Mouse (Mus musculus) CH12.LX (cell line): Measurements from ENCODE around the gene Vtn. TPM values are rescaled to one million over a fixed set of nuclear protein-coding genes. Genes with fewer than 3 reads are reported as not detected.
A peak's percentile ranks its signal among the peaks of the same experiment; 100 is the strongest.

Experiments used
- DNase-seq: peaks from one replicate; pipeline ENCODE4 v3.0.0-alpha.2; 2013; ENCODE audit errors: extremely low read depth
- H3K27ac ChIP-seq: 2 replicates; pipeline ENCODE4 v1.5.1; 2012; ENCODE audit warnings: low read depth, mild to moderate bottlenecking, control low read depth, moderate library complexity; ENCODE audit not compliant: insufficient read depth
- H3K27me3 ChIP-seq: replicated peaks from 2 replicates; pipeline ENCODE3; 2012; ENCODE audit warnings: inconsistent platforms
- H3K36me3 ChIP-seq, 2 experiments: replicated peaks in 1 of 2; 2 replicates each; pipeline versions ENCODE3 to v1.6.1; 2012; ENCODE audit warnings: inconsistent platforms in 1 of 2, low read length in 1 of 2, mild to moderate bottlenecking in 1 of 2, mixed read lengths in 1 of 2, moderate library complexity in 1 of 2; ENCODE audit not compliant: control insufficient read depth in 1 of 2, insufficient read depth in 1 of 2
- H3K4me1 ChIP-seq, 2 experiments: 2 replicates each; pipeline ENCODE4 v1.6.1; 2012; ENCODE audit warnings: inconsistent platforms in 1 of 2, moderate library complexity in 1 of 2; ENCODE audit not compliant: insufficient read depth in 2 of 2, control insufficient read depth in 1 of 2
- H3K4me2 ChIP-seq: 2 replicates; pipeline ENCODE4 v1.6.1; 2012; ENCODE audit warnings: low read depth, mild to moderate bottlenecking, control low read depth; ENCODE audit not compliant: poor library complexity, insufficient read depth, severe bottlenecking
- H3K4me3 ChIP-seq, 3 experiments: fragments of 150-350 bp in 1 of 3; sonication (generic) in 1 of 3; replicated peaks in 1 of 3; 2 replicates each; pipeline versions ENCODE3 to v1.5.1; 2011 to 2012; ENCODE audit warnings: low read depth in 2 of 3, low read length in 2 of 3, mild to moderate bottlenecking in 2 of 3, moderate library complexity in 2 of 3, control low read depth in 1 of 3, improper control_type of control experiment in 1 of 3, inconsistent platforms in 1 of 3, mixed read lengths in 1 of 3; ENCODE audit not compliant: poor library complexity in 1 of 3
- H3K79me2 ChIP-seq: replicated peaks from 2 replicates; pipeline ENCODE4 v1.6.1; 2012; ENCODE audit warnings: mild to moderate bottlenecking, moderate library complexity; ENCODE audit not compliant: control insufficient read depth, poor library complexity, insufficient read depth, severe bottlenecking; ENCODE audit errors: extremely low read depth
- H3K9ac ChIP-seq: 2 replicates; pipeline ENCODE4 v1.6.1; 2012; ENCODE audit warnings: low read depth, mild to moderate bottlenecking, control low read depth, moderate library complexity; ENCODE audit not compliant: insufficient read depth
- H3K9me3 ChIP-seq: replicated peaks from 2 replicates; pipeline ENCODE3; 2012; ENCODE audit warnings: low read length, inconsistent platforms, mixed read lengths
- E2F4 ChIP-seq: IDR thresholded peaks from 2 replicates; pipeline ENCODE4 v1.6.1; 2011; ENCODE audit warnings: low read depth, low read length, improper control_type of control experiment; ENCODE audit not compliant: insufficient replicate concordance
- ELF1 ChIP-seq: IDR thresholded peaks from 2 replicates; pipeline ENCODE4 v1.6.1; 2014; ENCODE audit warnings: low read depth, mild to moderate bottlenecking, inconsistent platforms, low read length, improper control_type of control experiment
- ETS1 ChIP-seq: conservative IDR thresholded peaks from 2 replicates; pipeline ENCODE4 v1.6.1; 2012; ENCODE audit warnings: low read depth, mild to moderate bottlenecking, inconsistent platforms, low read length, improper control_type of control experiment, moderate library complexity
- HCFC1 ChIP-seq: IDR thresholded peaks from 2 replicates; pipeline ENCODE4 v1.6.1; 2012; ENCODE audit warnings: low read depth, mild to moderate bottlenecking, inconsistent platforms, low read length, improper control_type of control experiment
- JUN ChIP-seq: IDR thresholded peaks from 2 replicates; pipeline ENCODE4 v1.6.1; 2011; ENCODE audit warnings: low read depth, mild to moderate bottlenecking, low read length, improper control_type of control experiment, moderate library complexity; ENCODE audit not compliant: insufficient read depth
- KAT2A ChIP-seq: IDR thresholded peaks from 2 replicates; pipeline ENCODE4 v1.6.1; 2012; ENCODE audit warnings: low read length, improper control_type of control experiment, inconsistent platforms; ENCODE audit not compliant: insufficient replicate concordance
- MAFK ChIP-seq: IDR thresholded peaks from 2 replicates; pipeline ENCODE4 v1.6.1; 2011; ENCODE audit warnings: low read length, improper control_type of control experiment; ENCODE audit not compliant: insufficient replicate concordance
- MAX ChIP-seq: IDR thresholded peaks from 2 replicates; pipeline ENCODE4 v1.6.1; 2011; ENCODE audit warnings: low read length, improper control_type of control experiment
- MXI1 ChIP-seq: IDR thresholded peaks from 2 replicates; pipeline ENCODE4 v1.6.1; 2011; ENCODE audit warnings: mild to moderate bottlenecking, low read depth, low read length, improper control_type of control experiment
- MYC ChIP-seq: IDR thresholded peaks from 2 replicates; pipeline ENCODE4 v1.6.1; 2011; ENCODE audit warnings: low read depth, mild to moderate bottlenecking, improper control_type of control experiment, low read length
- NELFE ChIP-seq: IDR thresholded peaks from 2 replicates; pipeline ENCODE4 v1.6.1; 2011; ENCODE audit warnings: low read depth, low read length, improper control_type of control experiment
- PAX5 ChIP-seq: IDR thresholded peaks from 2 replicates; pipeline ENCODE4 v1.6.1; 2012; ENCODE audit warnings: low read length, inconsistent platforms, mixed read lengths
- POLR2AphosphoS2 ChIP-seq: IDR thresholded peaks from 2 replicates; pipeline ENCODE4 v1.6.1; 2011; ENCODE audit warnings: low read depth, low read length, improper control_type of control experiment
- RAD21 ChIP-seq: IDR thresholded peaks from 2 replicates; pipeline ENCODE4 v1.6.1; 2011; ENCODE audit warnings: low read depth, mild to moderate bottlenecking, low read length, improper control_type of control experiment, moderate library complexity
- RCOR1 ChIP-seq: conservative IDR thresholded peaks from 2 replicates; pipeline ENCODE4 v1.6.1; 2012; ENCODE audit warnings: low read depth, mild to moderate bottlenecking, inconsistent platforms, low read length, improper control_type of control experiment
- SIN3A ChIP-seq: IDR thresholded peaks from 2 replicates; pipeline ENCODE4 v1.6.1; 2012; ENCODE audit warnings: low read length, improper control_type of control experiment, inconsistent platforms
- SMC3 ChIP-seq: IDR thresholded peaks from 2 replicates; pipeline ENCODE4 v1.6.1; 2011; ENCODE audit warnings: low read depth, low read length, improper control_type of control experiment
- TCF12 ChIP-seq: IDR thresholded peaks from 2 replicates; pipeline ENCODE4 v1.6.1; 2014; ENCODE audit warnings: low read depth, mild to moderate bottlenecking, inconsistent platforms, low read length, improper control_type of control experiment
- USF2 ChIP-seq: conservative IDR thresholded peaks from 2 replicates; pipeline ENCODE4 v1.6.1; 2011; ENCODE audit warnings: low read depth, low read length, improper control_type of control experiment
- ZC3H11A ChIP-seq: IDR thresholded peaks from 2 replicates; pipeline ENCODE4 v1.6.1; 2012; ENCODE audit warnings: low read depth, mild to moderate bottlenecking, inconsistent platforms, low read length, improper control_type of control experiment
- ZMIZ1 ChIP-seq: IDR thresholded peaks from 2 replicates; pipeline ENCODE4 v1.6.1; 2012; ENCODE audit warnings: low read depth, mild to moderate bottlenecking, inconsistent platforms, low read length, improper control_type of control experiment
- dilution Hi-C: fragments of 300-500 bp; cut with MboI; formaldehyde crosslinking; loops from 2 replicates; pipeline ENCODE4 v1.14.3; 2020; ENCODE audit warnings: low sequenced_read_pairs; ENCODE audit not compliant: extremely low pct_unique_long_range_greater_than_20kb, extremely low pct_ligation_motif_present
- in situ Hi-C: fragments of 300-500 bp; cut with MboI; formaldehyde crosslinking; loops from 3 replicates; pipeline ENCODE4 v1.14.3; 2019; ENCODE audit warnings: low sequenced_read_pairs, low pct_ligation_motif_present, low pct_unique_long_range_greater_than_20kb, mixed read lengths
- polyA plus RNA-seq: library from polyadenylated mRNA; unstranded; fragments of >175 nt; gene quantifications from 2 replicates; pipeline ENCODE4 v1.2.1, GENCODE M21; 2012; ENCODE audit warnings: low read depth; ENCODE audit not compliant: insufficient read length
- total RNA-seq, 2 experiments: library from RNA; depleted of rRNA; stranded (reverse); fragments of 300-350 nt in 1 of 2; fragments of >200 nt in 1 of 2; gene quantifications; 2 replicates each; pipeline ENCODE4 v1.2.3; 2012 to 2014

Gene Vtn
- total and polyA plus RNA-seq, 3 experiments, result not detected

DNA sequence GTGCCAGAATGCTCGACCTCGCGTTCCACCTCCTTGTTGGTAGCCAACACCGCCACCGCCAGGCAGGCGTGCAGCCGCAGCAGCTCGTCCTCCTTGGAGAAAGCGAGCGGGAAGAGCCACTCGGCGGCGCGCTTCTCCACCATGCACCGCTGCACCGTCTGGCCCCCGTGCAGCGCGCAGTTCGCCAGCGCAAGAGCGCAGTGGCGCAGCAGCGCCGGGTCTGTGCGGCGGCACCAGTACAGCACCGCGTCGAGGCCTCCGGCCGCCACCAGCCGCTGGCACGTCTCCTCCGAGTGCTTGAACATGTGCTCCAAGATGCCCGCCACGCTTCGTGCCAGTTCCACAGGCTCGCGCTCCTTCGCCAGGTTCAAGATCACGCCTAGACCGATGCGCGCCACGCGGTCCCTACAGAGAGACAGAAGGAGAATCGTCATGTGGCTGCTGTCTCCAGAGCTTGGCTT, 8.1 kb upstream of the Vtn start:
- no peaks in the 10 kb centered on the region for H3K9me3 ChIP-seq
- H3K79me2 ChIP-seq, result no peaks in the 10 kb centered on the region
- no peak overlapping the region for H3K9ac ChIP-seq
- dilution Hi-C loops, result no loop called here
- no peak for TF ChIP-seq ZMIZ1
- TF ChIP-seq ZC3H11A, result no peak
- TF ChIP-seq MXI1, result no peak
- no peak for TF ChIP-seq HCFC1
- no peak for TF ChIP-seq NELFE
- TF ChIP-seq PAX5, result no peak
- TF ChIP-seq JUN, result no peak
- TF ChIP-seq USF2, result no peak
- no peak for TF ChIP-seq TCF12
- no peak for TF ChIP-seq POLR2AphosphoS2
- no peak for TF ChIP-seq RAD21
- TF ChIP-seq ETS1, result no peak
- no peak for TF ChIP-seq MYC
- no peak for TF ChIP-seq RCOR1
- TF ChIP-seq ELF1, result no peak
- no peak for TF ChIP-seq KAT2A
- no peak for TF ChIP-seq SMC3
- no peak for TF ChIP-seq MAFK
- TF ChIP-seq, all 38 proteins: peak for 0
- no peaks in the 10 kb centered on the region for H3K36me3 ChIP-seq
- peaks cover 18% of the 10 kb centered on the region for H3K27me3 ChIP-seq
- no peak overlapping the region for H3K27ac ChIP-seq
- no peak overlapping the region for H3K4me3 ChIP-seq
- peaks cover 0 to 4% of the 10 kb centered on the region in 2 experiments; a peak in 1 of 4 replicates for H3K4me1 ChIP-seq
- in situ Hi-C loops, result no loop called here
- DNase-seq, result no peak
- H3K4me2 ChIP-seq, result no peak overlapping the region

DNA sequence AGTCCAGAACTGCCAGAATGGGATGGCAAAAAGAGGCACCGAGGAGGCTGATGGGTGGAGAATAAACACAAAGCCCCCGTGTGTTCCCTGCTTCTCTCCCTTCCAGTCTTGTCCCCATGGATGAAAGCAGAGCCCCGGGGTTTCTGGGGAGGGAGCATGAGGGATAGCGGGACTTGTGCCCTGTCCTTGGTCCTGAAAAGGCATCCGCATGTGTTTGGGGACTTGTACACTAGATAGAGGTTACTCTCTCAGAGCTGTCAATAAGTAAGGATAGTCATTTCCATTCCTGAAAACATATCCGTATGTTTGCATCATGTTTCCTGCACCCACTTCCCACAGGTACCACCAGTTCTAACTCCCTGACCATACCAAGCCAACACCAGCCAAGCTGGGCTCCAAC, 3.0 kb upstream of the Vtn start:
- no peak overlapping the region for H3K9ac ChIP-seq
- no peak overlapping the region for H3K4me3 ChIP-seq
- no peak overlapping the region for H3K4me2 ChIP-seq
- no peak overlapping the region for H3K27ac ChIP-seq
- dilution Hi-C loops (no loop called here), in situ Hi-C loops (loop anchor here (5.0 kb wide), 1 partner anchor 34 kb away; no protein-coding TSS in a partner anchor)
- no peak for DNase-seq
- no peak for TF ChIP-seq POLR2AphosphoS2
- TF ChIP-seq USF2, result no peak
- peak; percentile 87; the same call in 1 of the 2 replicates for TF ChIP-seq MXI1
- 0 out of 2 replicates have a peak, but pooled peaks have one; percentile 26 for TF ChIP-seq MAX
- peak; percentile 77 for TF ChIP-seq SIN3A
- no peak for TF ChIP-seq E2F4
- H3K36me3 ChIP-seq, result no peaks in the 10 kb centered on the region
- H3K9me3 ChIP-seq, result no peaks in the 10 kb centered on the region
- no peaks in the 10 kb centered on the region for H3K79me2 ChIP-seq
- H3K4me1 ChIP-seq, result peaks cover 6 to 12% of the 10 kb centered on the region in 2 experiments
- peaks cover 47% of the 10 kb centered on the region for H3K27me3 ChIP-seq
